Mouse (Mus musculus): Measurements from ENCODE around the gene Esrp2. TPM values are rescaled to one million over a fixed set of nuclear protein-coding genes. Genes with fewer than 3 reads are reported as not detected.

The Esrp2 gene
- polyA plus RNA-seq, 1 experiment from 2014 or later, result 1.3 TPM

GRCm38 (mm10) chr8:106169017-106169933 lies 32.5 kb upstream of the Esrp2 start:
- ATAC-seq (replicated peaks; ENCODE audit: insufficient number of reproducible peaks, low FRiP score, low TSS enrichment), result peak; percentile 67; the same call in 1 of the 2 replicates
- Histone ChIP-seq H3K4me3 (ENCODE audit: low read depth, low read length) (peak overlapping the region; percentile 84), H3K9ac (ENCODE audit: low read depth, low read length) (peak overlapping the region; percentile 93), H3K36me3 (ENCODE audit: control insufficient read depth, insufficient read depth, low read length) (no peaks in the 10 kb centered on the region), H3K4me2 (peak overlapping the region; percentile 90), H3K9me3 (replicated peaks; ENCODE audit: control insufficient read depth, low read length) (no peaks in the 10 kb centered on the region), H3K27ac (ENCODE audit: low read depth, low read length) (peak overlapping the region; percentile 82), H3K27me3 (ENCODE audit: control insufficient read depth, insufficient read depth, low read length) (no peaks in the 10 kb centered on the region), H3K4me1 (ENCODE audit: control insufficient read depth, insufficient read depth, low read length) (peaks cover 3% of the 10 kb centered on the region; the same call in 1 of the 2 replicates)
- 1% methylated on average over 54 of the region's 54 CpGs for WGBS (ENCODE audit: insufficient replicate concordance)

GRCm38 (mm10) chr8:106168356-106169016 lies 31.7 kb upstream of the Esrp2 start, which contains the start of gene Slc7a6:
Slc7a6 (plus strand) TSS chr8:106168857.
- peak; percentile 85 for ATAC-seq (replicated peaks; ENCODE audit: insufficient number of reproducible peaks, low FRiP score, low TSS enrichment)

DNA sequence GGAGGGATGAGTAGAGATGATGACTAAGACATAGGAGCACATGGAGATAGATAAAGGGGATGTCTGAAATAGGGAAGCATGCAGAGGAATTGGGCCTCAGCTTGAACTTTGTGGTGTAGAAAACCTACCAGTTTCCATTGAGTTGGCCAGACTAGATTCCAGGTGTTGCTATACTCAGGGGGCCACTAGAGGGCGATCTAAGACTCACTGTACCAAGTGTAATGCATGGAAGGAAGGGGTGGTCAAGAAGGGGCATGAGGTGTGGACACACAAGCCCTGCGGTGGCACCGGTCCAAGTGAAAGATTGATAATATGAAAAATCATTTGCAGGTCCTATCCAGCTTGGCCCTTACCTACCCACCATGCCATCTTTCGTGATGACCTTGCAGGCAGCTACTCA lies 28.7 kb upstream of the Esrp2 start:
- Histone ChIP-seq H3K36me3 (ENCODE audit: control insufficient read depth, insufficient read depth, low read length) (peaks cover 15% of the 10 kb centered on the region), H3K27ac (ENCODE audit: low read depth, low read length) (no peak overlapping the region), H3K9ac (ENCODE audit: low read depth, low read length) (no peak overlapping the region), H3K4me1 (ENCODE audit: control insufficient read depth, insufficient read depth, low read length) (peaks cover 3% of the 10 kb centered on the region; the same call in 1 of the 2 replicates), H3K9me3 (replicated peaks; ENCODE audit: control insufficient read depth, low read length) (no peaks in the 10 kb centered on the region), H3K27me3 (ENCODE audit: control insufficient read depth, insufficient read depth, low read length) (no peaks in the 10 kb centered on the region), H3K4me2 (no peak overlapping the region), H3K4me3 (ENCODE audit: low read depth, low read length) (no peak overlapping the region)
- no peak for ATAC-seq (replicated peaks; ENCODE audit: insufficient number of reproducible peaks, low FRiP score, low TSS enrichment)
- WGBS (ENCODE audit: insufficient replicate concordance), result 39% methylated on average over 4 of the region's 4 CpGs

More at GRCm38 (mm10) chr8:106168356-106169016, 31.7 kb upstream of the Esrp2 start, which contains the start of gene Slc7a6:
- H3K9ac ChIP-seq (ENCODE audit: low read depth, low read length), result peak within 1 kb of the TSS; percentile 93
- peak within 1 kb of the TSS; percentile 90 for H3K4me2 ChIP-seq
- peaks cover 3% of the 10 kb centered on the region; the same call in 1 of the 2 replicates for H3K4me1 ChIP-seq (ENCODE audit: control insufficient read depth, insufficient read depth, low read length)
- peak within 1 kb of the TSS; percentile 84 for H3K4me3 ChIP-seq (ENCODE audit: low read depth, low read length)
- H3K27me3 ChIP-seq (ENCODE audit: control insufficient read depth, insufficient read depth, low read length), result no peaks in the 10 kb centered on the region
- peak within 1 kb of the TSS; percentile 82 for H3K27ac ChIP-seq (ENCODE audit: low read depth, low read length)
- WGBS (ENCODE audit: insufficient replicate concordance), result 1% methylated on average over 58 of the region's 59 CpGs
- H3K9me3 ChIP-seq (replicated peaks; ENCODE audit: control insufficient read depth, low read length), result no peaks in the 10 kb centered on the region
- H3K36me3 ChIP-seq (ENCODE audit: control insufficient read depth, insufficient read depth, low read length), result peaks cover 4% of the 10 kb centered on the region; the same call in 1 of the 2 replicates

GRCm38 (mm10) chr8:106163251-106163650 lies 26.5 kb upstream of the Esrp2 start:
- Histone ChIP-seq H3K27ac (ENCODE audit: low read depth, low read length) (no peak overlapping the region), H3K27me3 (ENCODE audit: control insufficient read depth, insufficient read depth, low read length) (no peaks in the 10 kb centered on the region), H3K4me3 (ENCODE audit: low read depth, low read length) (no peak overlapping the region), H3K9me3 (replicated peaks; ENCODE audit: control insufficient read depth, low read length) (no peaks in the 10 kb centered on the region), H3K36me3 (ENCODE audit: control insufficient read depth, insufficient read depth, low read length) (peaks cover 15% of the 10 kb centered on the region), H3K9ac (ENCODE audit: low read depth, low read length) (no peak overlapping the region), H3K4me2 (no peak overlapping the region), H3K4me1 (ENCODE audit: control insufficient read depth, insufficient read depth, low read length) (peaks cover 3% of the 10 kb centered on the region; the same call in 1 of the 2 replicates)
- WGBS (ENCODE audit: insufficient replicate concordance), result 80% methylated on average over 9 of the region's 9 CpGs
- no peak for ATAC-seq (replicated peaks; ENCODE audit: insufficient number of reproducible peaks, low FRiP score, low TSS enrichment)

DNA sequence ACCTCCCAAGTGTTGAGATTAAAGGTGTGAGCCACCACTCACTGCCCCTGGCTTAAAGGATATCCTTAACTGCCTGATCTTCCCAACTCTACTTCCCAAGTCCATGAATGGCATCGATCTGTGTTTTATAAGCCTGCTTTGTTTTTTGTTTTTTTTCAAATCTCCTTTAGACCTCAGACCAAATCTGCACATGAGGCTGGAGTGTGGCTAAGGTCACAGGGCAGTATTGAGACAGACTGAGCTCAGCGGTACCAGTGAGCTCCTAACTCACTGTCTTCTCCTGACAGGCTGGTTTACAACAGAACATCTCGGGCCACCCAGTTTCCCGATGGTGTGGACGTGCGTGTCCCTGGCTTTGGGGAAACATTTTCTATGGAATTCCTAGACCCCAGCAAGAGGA lies 23.1 kb upstream of the Esrp2 start:
- no peak for ATAC-seq (replicated peaks; ENCODE audit: insufficient number of reproducible peaks, low FRiP score, low TSS enrichment)
- WGBS (ENCODE audit: insufficient replicate concordance), result 84% methylated on average over 6 of the region's 6 CpGs
- no peaks in the 10 kb centered on the region for H3K27me3 ChIP-seq (ENCODE audit: control insufficient read depth, insufficient read depth, low read length)
- peaks cover 15% of the 10 kb centered on the region for H3K36me3 ChIP-seq (ENCODE audit: control insufficient read depth, insufficient read depth, low read length)
- H3K9me3 ChIP-seq (replicated peaks; ENCODE audit: control insufficient read depth, low read length), result no peaks in the 10 kb centered on the region
- no peak overlapping the region for H3K9ac ChIP-seq (ENCODE audit: low read depth, low read length)
- no peak overlapping the region for H3K4me3 ChIP-seq (ENCODE audit: low read depth, low read length)
- H3K4me1 ChIP-seq (ENCODE audit: control insufficient read depth, insufficient read depth, low read length), result no peaks in the 10 kb centered on the region
- H3K4me2 ChIP-seq, result no peak overlapping the region
- H3K27ac ChIP-seq (ENCODE audit: low read depth, low read length), result no peak overlapping the region

DNA sequence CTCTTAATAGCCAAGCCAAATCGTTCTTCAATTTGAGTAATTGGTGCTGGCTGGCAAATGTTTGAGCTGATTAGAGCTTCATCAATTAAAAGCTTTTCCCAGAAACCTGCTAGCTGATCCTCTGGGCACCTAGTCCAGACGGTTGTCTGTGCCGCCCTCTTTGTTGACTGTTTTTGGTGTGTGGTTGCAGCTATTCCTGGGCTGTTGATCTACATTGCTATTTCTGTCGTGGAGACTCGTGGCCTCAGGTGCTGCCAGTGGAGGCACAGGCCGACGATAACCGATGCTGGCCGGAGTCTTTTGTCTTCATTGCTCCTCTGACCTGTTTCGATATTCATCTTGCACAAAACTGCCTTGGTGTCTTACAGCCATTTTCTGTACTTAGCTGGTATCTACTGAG lies 21.6 kb upstream of the Esrp2 start:
- H3K4me1 ChIP-seq (ENCODE audit: control insufficient read depth, insufficient read depth, low read length), result peaks cover 3% of the 10 kb centered on the region; the same call in 1 of the 2 replicates
- no peak overlapping the region for H3K4me2 ChIP-seq
- H3K9ac ChIP-seq (ENCODE audit: low read depth, low read length), result no peak overlapping the region
- no peak overlapping the region for H3K27ac ChIP-seq (ENCODE audit: low read depth, low read length)
- peaks cover 10% of the 10 kb centered on the region for H3K36me3 ChIP-seq (ENCODE audit: control insufficient read depth, insufficient read depth, low read length)
- 74% methylated on average over 10 of the region's 10 CpGs for WGBS (ENCODE audit: insufficient replicate concordance)
- H3K27me3 ChIP-seq (ENCODE audit: control insufficient read depth, insufficient read depth, low read length), result no peaks in the 10 kb centered on the region
- H3K4me3 ChIP-seq (ENCODE audit: low read depth, low read length), result no peak overlapping the region
- H3K9me3 ChIP-seq (replicated peaks; ENCODE audit: control insufficient read depth, low read length), result no peaks in the 10 kb centered on the region
- no peak for ATAC-seq (replicated peaks; ENCODE audit: insufficient number of reproducible peaks, low FRiP score, low TSS enrichment)

- Histone ChIP-seq H3K9ac (ENCODE audit: low read depth, low read length) (no peak overlapping the region), H3K9me3 (replicated peaks; ENCODE audit: control insufficient read depth, low read length) (no peaks in the 10 kb centered on the region), H3K36me3 (ENCODE audit: control insufficient read depth, insufficient read depth, low read length) (peaks cover 7% of the 10 kb centered on the region; the same call in 1 of the 2 replicates), H3K27me3 (ENCODE audit: control insufficient read depth, insufficient read depth, low read length) (no peaks in the 10 kb centered on the region), H3K4me1 (ENCODE audit: control insufficient read depth, insufficient read depth, low read length) (peaks cover 9% of the 10 kb centered on the region; the same call in 1 of the 2 replicates), H3K4me3 (ENCODE audit: low read depth, low read length) (no peak overlapping the region), H3K27ac (ENCODE audit: low read depth, low read length) (no peak overlapping the region), H3K4me2 (no peak overlapping the region)
- ATAC-seq (replicated peaks; ENCODE audit: insufficient number of reproducible peaks, low FRiP score, low TSS enrichment), result no peak
- 81% methylated on average over 1 of the region's 1 CpGs for WGBS (ENCODE audit: insufficient replicate concordance)
Measured at GRCm38 (mm10) chr8:106157419-106157818, 20.6 kb upstream of the Esrp2 start.

DNA sequence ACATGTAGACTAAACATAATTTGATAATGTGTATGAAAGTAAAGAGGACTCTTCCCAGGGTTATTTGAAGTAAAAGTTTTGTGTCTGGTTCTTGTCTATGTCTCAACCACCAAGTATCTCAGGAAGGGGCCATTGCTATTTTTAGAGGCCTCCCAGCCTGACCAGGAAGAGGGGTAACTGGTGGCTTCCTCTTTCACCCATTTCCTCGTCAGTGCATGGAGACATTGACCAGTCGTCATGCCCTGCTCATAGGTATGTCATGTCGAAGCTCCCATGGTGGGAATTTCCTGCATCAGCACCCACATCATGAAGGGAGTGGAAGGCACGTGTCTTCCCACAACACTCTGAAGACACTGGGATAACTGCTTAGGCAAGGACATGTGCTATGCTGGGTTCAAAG lies 16.1 kb upstream of the Esrp2 start:
- H3K4me1 ChIP-seq (ENCODE audit: control insufficient read depth, insufficient read depth, low read length), result peaks cover 12% of the 10 kb centered on the region; the same call in 1 of the 2 replicates
- no peak overlapping the region for H3K4me2 ChIP-seq
- H3K27me3 ChIP-seq (ENCODE audit: control insufficient read depth, insufficient read depth, low read length), result no peaks in the 10 kb centered on the region
- WGBS (ENCODE audit: insufficient replicate concordance), result 37% methylated on average over 4 of the region's 4 CpGs
- no peak overlapping the region for H3K9ac ChIP-seq (ENCODE audit: low read depth, low read length)
- H3K36me3 ChIP-seq (ENCODE audit: control insufficient read depth, insufficient read depth, low read length), result no peaks in the 10 kb centered on the region
- no peaks in the 10 kb centered on the region for H3K9me3 ChIP-seq (replicated peaks; ENCODE audit: control insufficient read depth, low read length)
- ATAC-seq (replicated peaks; ENCODE audit: insufficient number of reproducible peaks, low FRiP score, low TSS enrichment), result no peak
- H3K27ac ChIP-seq (ENCODE audit: low read depth, low read length), result no peak overlapping the region
- H3K4me3 ChIP-seq (ENCODE audit: low read depth, low read length), result no peak overlapping the region

Data from heart, embryonic 11.5 days (tissue).